Mouse (Mus musculus): ENCODE results near the gene Smarcb1. TPM values are rescaled to one million over a fixed set of nuclear protein-coding genes. Genes with fewer than 3 reads are reported as not detected.
"Not testable (repeated sequence)": the region's sequence is repeated elsewhere in the genome, so short reads cannot be mapped to it uniquely, and the experiment has no call there.

Gene Smarcb1
- total and polyA plus RNA-seq, 2 experiments from 2014 or later = 173 to 246 TPM

DNA sequence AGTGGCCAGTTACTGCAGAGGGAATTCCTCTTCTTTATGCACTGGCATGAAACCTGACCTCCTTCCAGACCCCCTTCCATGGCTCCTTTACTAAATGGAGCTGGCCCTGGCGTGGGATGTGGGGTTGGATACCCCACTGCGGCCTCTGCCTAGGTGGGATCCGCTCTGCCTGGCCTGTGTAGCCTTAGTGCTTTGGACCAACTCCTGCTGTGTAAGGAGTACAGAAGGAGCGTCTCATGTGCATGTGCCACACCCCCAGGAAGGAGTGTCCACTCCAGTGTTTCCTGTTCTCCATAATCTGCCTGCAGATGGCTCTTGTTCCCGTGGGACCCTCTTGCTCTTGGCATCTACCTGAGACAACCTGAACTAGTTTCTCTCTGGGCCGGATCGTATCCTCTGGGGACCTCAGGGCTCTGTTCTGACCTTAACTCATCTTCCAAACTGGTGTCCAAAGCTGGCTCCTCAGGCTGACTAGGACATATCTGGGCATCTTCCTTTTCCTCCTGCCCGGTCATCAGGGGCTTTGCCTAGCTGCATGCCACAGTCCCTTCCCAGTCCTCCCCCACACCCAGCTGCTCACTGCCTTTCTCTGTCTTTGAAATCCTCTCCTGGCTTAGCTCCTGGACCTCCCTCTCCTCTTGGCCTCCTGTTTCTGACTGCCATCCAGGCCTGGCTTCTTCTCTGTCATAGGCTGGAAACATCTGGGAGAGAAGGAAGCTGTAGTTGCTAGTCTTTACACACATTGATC is 31.8 kb downstream of the Smarcb1 start:
- WGBS = 54% methylated on average over 8 of the region's 8 CpGs
- H3K4me1 ChIP-seq (ENCODE audit: insufficient read depth) = peaks cover 5% of the 10 kb centered on the region; the same call in 1 of the 2 replicates
- H3K9ac ChIP-seq = no peak overlapping the region
- no peak for TF ChIP-seq CTCF (IDR thresholded peaks at IDR 0.05; ENCODE audit: low read depth)
- H3K27me3 ChIP-seq (ENCODE audit: insufficient read depth, low read length) = no peaks in the 10 kb centered on the region
- ATAC-seq (no peak), DNase-seq (no peak)
- peaks cover 6% of the 10 kb centered on the region for H3K36me3 ChIP-seq (ENCODE audit: insufficient read depth)
- H3K4me2 ChIP-seq (ENCODE audit: low read depth) = no peak overlapping the region
- H3K9me3 ChIP-seq (ENCODE audit: low read length) = no peaks in the 10 kb centered on the region
- H3K4me3 ChIP-seq (ENCODE audit: low read depth, low read length) = no peak overlapping the region
- no peak overlapping the region for H3K27ac ChIP-seq (ENCODE audit: low read depth, low read length)

DNA sequence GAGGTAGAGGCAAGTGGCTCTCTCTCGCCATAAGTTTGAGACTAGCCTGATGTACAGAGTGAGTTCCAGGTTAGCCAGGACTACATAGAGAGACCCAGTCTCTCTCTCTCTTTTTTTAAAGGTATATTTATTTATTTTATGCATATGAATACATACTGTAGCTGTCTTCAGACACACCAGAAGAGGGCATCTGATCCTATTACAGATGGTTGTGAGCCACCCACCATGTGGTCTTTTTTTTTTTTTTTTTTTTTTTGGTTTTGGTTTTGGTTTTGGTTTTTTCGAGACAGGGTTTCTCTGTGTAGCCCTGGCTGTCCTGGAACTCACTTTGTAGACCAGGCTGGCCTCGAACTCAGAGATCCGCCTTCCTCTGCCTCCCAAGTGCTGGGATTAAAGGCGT is 33.9 kb downstream of the Smarcb1 start:
- H3K9me3 ChIP-seq (ENCODE audit: low read length); H3K9ac ChIP-seq; H3K27me3 ChIP-seq (ENCODE audit: insufficient read depth, low read length); H3K36me3 ChIP-seq (ENCODE audit: insufficient read depth); H3K4me3 ChIP-seq (ENCODE audit: low read depth, low read length); H3K4me1 ChIP-seq (ENCODE audit: insufficient read depth); H3K4me2 ChIP-seq (ENCODE audit: low read depth); DNase-seq; H3K27ac ChIP-seq (ENCODE audit: low read depth, low read length); ATAC-seq: not testable (repeated sequence)
- 74% methylated on average over 4 of the region's 5 CpGs for WGBS

DNA sequence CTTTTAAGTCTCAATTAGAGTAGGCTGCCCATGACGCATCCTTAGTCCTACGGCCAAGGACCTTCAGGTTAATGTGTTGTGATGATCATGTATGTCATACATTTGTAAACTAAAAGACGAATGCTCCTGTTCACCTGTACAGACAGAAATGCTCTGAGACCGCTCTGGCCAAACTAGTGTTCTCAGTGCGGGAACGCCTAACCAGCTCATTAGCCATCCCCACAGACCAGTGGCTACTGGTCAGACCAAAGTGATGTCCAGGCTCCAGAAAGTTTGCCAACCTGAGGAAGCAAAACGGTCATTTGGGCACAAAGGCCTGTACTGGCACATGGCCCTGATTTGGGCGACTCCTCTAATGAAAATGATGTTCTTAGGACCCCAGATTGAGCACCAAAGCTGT is 36.7 kb downstream of the Smarcb1 start:
- no peaks in the 10 kb centered on the region for H3K4me1 ChIP-seq (ENCODE audit: insufficient read depth)
- no peaks in the 10 kb centered on the region for H3K27me3 ChIP-seq (ENCODE audit: insufficient read depth, low read length)
- no peaks in the 10 kb centered on the region for H3K9me3 ChIP-seq (ENCODE audit: low read length)
- H3K4me3 ChIP-seq (ENCODE audit: low read depth, low read length) = no peak overlapping the region
- WGBS = 94% methylated on average over 8 of the region's 8 CpGs
- H3K36me3 ChIP-seq (ENCODE audit: insufficient read depth) = no peaks in the 10 kb centered on the region
- H3K9ac ChIP-seq = no peak overlapping the region
- DNase-seq (no peak), ATAC-seq (no peak)
- no peak overlapping the region for H3K27ac ChIP-seq (ENCODE audit: low read depth, low read length)
- no peak for TF ChIP-seq CTCF (IDR thresholded peaks at IDR 0.05; ENCODE audit: low read depth)
- no peak overlapping the region for H3K4me2 ChIP-seq (ENCODE audit: low read depth)

DNA sequence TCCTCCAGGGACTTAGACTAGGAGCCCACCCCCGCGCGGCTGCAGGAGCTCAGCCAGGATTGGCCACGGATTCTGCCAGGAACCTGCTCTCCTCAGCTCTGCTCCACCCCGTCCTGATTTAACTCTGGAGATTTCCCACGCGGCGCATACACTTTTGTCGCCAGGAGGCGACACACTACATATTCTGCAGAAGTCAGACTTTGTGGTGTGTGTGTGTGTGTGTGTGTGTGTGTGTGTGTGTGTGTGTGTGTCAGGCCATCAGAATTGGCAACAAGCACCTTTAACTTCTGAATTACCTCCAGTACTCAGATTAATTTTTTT is 38.2 kb downstream of the Smarcb1 start:
- Histone ChIP-seq H3K4me3 (ENCODE audit: low read depth, low read length) (no peak overlapping the region), H3K36me3 (ENCODE audit: insufficient read depth) (no peaks in the 10 kb centered on the region), H3K4me1 (ENCODE audit: insufficient read depth) (no peaks in the 10 kb centered on the region), H3K9ac (no peak overlapping the region), H3K27ac (ENCODE audit: low read depth, low read length) (no peak overlapping the region), H3K9me3 (ENCODE audit: low read length) (no peaks in the 10 kb centered on the region), H3K4me2 (ENCODE audit: low read depth) (no peak overlapping the region), H3K27me3 (ENCODE audit: insufficient read depth, low read length) (no peaks in the 10 kb centered on the region)
- WGBS = under 1% methylated on average over 10 of the region's 10 CpGs
- ATAC-seq (peak; percentile 81), DNase-seq (peak; percentile 77)
- peak; percentile 69 for TF ChIP-seq CTCF (IDR thresholded peaks at IDR 0.05; ENCODE audit: low read depth)

DNA sequence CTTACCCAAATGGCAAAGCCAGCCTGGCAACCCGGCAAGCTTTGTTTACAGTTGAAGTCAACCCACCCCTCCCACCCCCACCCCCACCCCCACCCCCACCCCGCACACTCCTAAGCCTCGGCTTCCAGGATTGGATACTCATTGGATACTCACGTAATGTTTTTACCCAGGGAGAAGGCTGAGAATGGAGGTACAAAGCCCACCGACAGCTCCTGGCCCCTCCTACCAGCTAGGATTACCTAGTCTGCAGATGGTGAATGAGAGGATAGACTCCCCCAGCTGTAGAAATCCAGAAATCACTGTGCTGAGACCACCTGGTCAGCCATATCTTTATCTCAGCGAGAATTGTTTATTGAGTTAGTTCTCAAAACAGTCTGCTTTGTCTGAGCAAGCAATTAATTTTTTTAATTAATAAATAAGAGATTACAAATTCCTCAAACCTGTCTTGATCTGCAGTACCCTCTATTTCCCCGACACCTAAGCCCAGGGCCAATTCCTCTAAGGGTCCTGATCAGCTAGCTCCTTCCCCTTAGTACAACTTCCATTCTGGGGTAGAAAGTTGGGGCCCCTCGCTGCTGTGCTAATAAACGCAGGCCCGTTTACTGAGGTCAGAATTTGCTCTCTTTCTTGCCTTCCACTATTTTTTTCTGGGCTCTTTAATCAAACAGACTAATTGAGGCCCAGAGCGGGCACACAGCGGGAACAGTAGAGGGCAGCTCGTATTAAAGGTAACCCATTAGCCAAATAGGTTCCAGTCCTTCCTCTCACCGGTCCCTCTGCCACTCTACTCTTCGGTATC is 38.8 kb downstream of the Smarcb1 start:
- Histone ChIP-seq H3K27me3 (ENCODE audit: insufficient read depth, low read length) (no peaks in the 10 kb centered on the region), H3K9me3 (ENCODE audit: low read length) (no peaks in the 10 kb centered on the region), H3K4me2 (ENCODE audit: low read depth) (no peak overlapping the region), H3K4me3 (ENCODE audit: low read depth, low read length) (no peak overlapping the region), H3K36me3 (ENCODE audit: insufficient read depth) (no peaks in the 10 kb centered on the region), H3K9ac (no peak overlapping the region), H3K4me1 (ENCODE audit: insufficient read depth) (no peaks in the 10 kb centered on the region), H3K27ac (ENCODE audit: low read depth, low read length) (no peak overlapping the region)
- ATAC-seq (peak; percentile 36; the same call in 1 of the 2 replicates), DNase-seq (no peak)
- no peak for TF ChIP-seq CTCF (IDR thresholded peaks at IDR 0.05; ENCODE audit: low read depth)
- whole genome bisulfite sequencing = 8% methylated on average over 15 of the region's 15 CpGs

DNA sequence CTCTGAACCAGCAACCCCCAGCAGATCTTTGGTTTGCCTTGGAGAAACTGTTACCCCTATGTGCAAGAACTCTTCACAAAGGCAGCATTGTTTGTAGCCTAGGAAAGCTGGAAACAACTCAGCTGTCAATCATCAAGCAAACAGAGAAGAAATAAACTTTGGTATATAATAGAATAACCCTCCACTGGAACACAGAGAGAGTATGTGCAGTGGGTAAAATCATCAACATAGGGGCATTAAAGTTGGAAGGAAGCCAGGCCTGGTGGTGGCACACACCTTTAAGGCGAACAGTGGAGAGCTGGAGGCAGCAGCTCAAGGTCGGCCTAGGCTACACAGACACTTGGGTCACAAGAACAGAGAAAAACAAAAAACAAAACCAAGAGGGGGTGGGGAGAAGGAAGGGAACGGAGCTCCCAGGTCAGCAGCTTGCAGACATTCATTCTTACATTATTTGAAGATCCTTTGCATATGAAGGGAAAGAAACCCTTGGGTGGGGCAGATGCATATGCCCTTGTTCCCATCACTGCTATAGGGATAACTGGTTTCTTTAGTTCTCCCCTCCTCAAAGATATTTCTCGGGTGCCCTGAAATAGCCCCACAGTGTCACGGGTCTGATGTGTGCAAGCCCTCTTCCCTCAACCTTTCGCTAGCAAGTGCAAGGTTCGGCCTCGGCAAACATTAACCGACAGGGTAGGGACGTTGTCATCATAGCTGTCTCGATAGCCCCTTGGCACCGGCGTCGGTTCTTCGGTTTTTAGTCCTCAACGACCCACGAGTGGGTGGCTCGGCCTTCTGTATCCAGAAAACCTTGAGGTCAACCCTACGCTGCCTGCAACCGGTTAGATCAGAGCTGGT is 39.6 kb downstream of the Smarcb1 start:
- Histone ChIP-seq H3K27ac (ENCODE audit: low read depth, low read length) (no peak overlapping the region), H3K4me1 (ENCODE audit: insufficient read depth) (no peaks in the 10 kb centered on the region), H3K4me2 (ENCODE audit: low read depth) (no peak overlapping the region), H3K9ac (no peak overlapping the region), H3K4me3 (ENCODE audit: low read depth, low read length) (no peak overlapping the region), H3K36me3 (ENCODE audit: insufficient read depth) (no peaks in the 10 kb centered on the region), H3K9me3 (ENCODE audit: low read length) (no peaks in the 10 kb centered on the region), H3K27me3 (ENCODE audit: insufficient read depth, low read length) (no peaks in the 10 kb centered on the region)
- TF ChIP-seq CTCF (IDR thresholded peaks at IDR 0.05; ENCODE audit: low read depth) = no peak
- DNase-seq (no peak), ATAC-seq (no peak)
- WGBS = 15% methylated on average over 20 of the region's 20 CpGs

Measured in forebrain, postnatal 0 days (tissue).